Mouse (Mus musculus): Measurements from ENCODE around the gene Pclaf. TPM values are rescaled to one million over a fixed set of nuclear protein-coding genes. Genes with fewer than 3 reads are reported as not detected.

Gene Pclaf
- polyA plus RNA-seq (2012), result 0.32 and 0.60 TPM in 2 replicates

- H3K4me3 ChIP-seq (replicated peaks), result peak within 1 kb of the TSS; percentile 97
- TF ChIP-seq TAL1 (IDR thresholded peaks at IDR 0.05; ENCODE audit: low read length) (no peak), GATA1 (IDR thresholded peaks at IDR 0.05; ENCODE audit: low read length) (no peak)
- peaks cover 39% of the 10 kb centered on the region for H3K36me3 ChIP-seq (ENCODE audit: control insufficient read depth)
- H3K4me1 ChIP-seq (ENCODE audit: control insufficient read depth), result peaks cover 30% of the 10 kb centered on the region
- no peaks in the 10 kb centered on the region for H3K27me3 ChIP-seq (ENCODE audit: control insufficient read depth)
- no peaks in the 10 kb centered on the region; the same call in 1 of the 2 replicates for H3K9me3 ChIP-seq (ENCODE audit: control insufficient read depth, low read length)
Measured at GRCm38 (mm10) chr9:65890143-65890628, at the start of gene Pclaf. Pclaf (plus strand) TSS chr9:65890237.

GRCm38 (mm10) chr9:65844421-65845165, 45.4 kb upstream of the Pclaf start:
- Histone ChIP-seq H3K4me3 (replicated peaks) (no peak overlapping the region), H3K36me3 (ENCODE audit: control insufficient read depth) (peaks cover 16% of the 10 kb centered on the region), H3K4me1 (ENCODE audit: control insufficient read depth) (peaks cover 5% of the 10 kb centered on the region), H3K27me3 (ENCODE audit: control insufficient read depth) (no peaks in the 10 kb centered on the region), H3K9me3 (ENCODE audit: control insufficient read depth, low read length) (no peaks in the 10 kb centered on the region)
- TF ChIP-seq GATA1 (IDR thresholded peaks at IDR 0.05; ENCODE audit: low read length) (no peak), TAL1 (IDR thresholded peaks at IDR 0.05; ENCODE audit: low read length) (no peak)

GRCm38 (mm10) chr9:65848154-65848553, 41.9 kb upstream of the Pclaf start:
- Histone ChIP-seq H3K9me3 (ENCODE audit: control insufficient read depth, low read length) (no peaks in the 10 kb centered on the region), H3K4me1 (ENCODE audit: control insufficient read depth) (peaks cover 5% of the 10 kb centered on the region), H3K4me3 (replicated peaks) (no peak overlapping the region), H3K36me3 (ENCODE audit: control insufficient read depth) (peaks cover 31% of the 10 kb centered on the region), H3K27me3 (ENCODE audit: control insufficient read depth) (no peaks in the 10 kb centered on the region)
- TF ChIP-seq GATA1 (IDR thresholded peaks at IDR 0.05; ENCODE audit: low read length), result no peak
- no peak for TF ChIP-seq TAL1 (IDR thresholded peaks at IDR 0.05; ENCODE audit: low read length)

- Histone ChIP-seq H3K4me3 (replicated peaks) (no peak overlapping the region), H3K36me3 (ENCODE audit: control insufficient read depth) (peaks cover 42% of the 10 kb centered on the region), H3K4me1 (ENCODE audit: control insufficient read depth) (peaks cover 5% of the 10 kb centered on the region), H3K27me3 (ENCODE audit: control insufficient read depth) (no peaks in the 10 kb centered on the region), H3K9me3 (ENCODE audit: control insufficient read depth, low read length) (no peaks in the 10 kb centered on the region)
- no peak for TF ChIP-seq TAL1 (IDR thresholded peaks at IDR 0.05; ENCODE audit: low read length)
Measured at GRCm38 (mm10) chr9:65850203-65850602, 39.8 kb upstream of the Pclaf start.

GRCm38 (mm10) chr9:65859656-65860055, 30.4 kb upstream of the Pclaf start:
- no peaks in the 10 kb centered on the region for H3K4me1 ChIP-seq (ENCODE audit: control insufficient read depth)
- peaks cover 59% of the 10 kb centered on the region for H3K36me3 ChIP-seq (ENCODE audit: control insufficient read depth)
- H3K27me3 ChIP-seq (ENCODE audit: control insufficient read depth), result no peaks in the 10 kb centered on the region
- H3K4me3 ChIP-seq (replicated peaks), result no peak overlapping the region
- TF ChIP-seq GATA1 (IDR thresholded peaks at IDR 0.05; ENCODE audit: low read length), result no peak
- TF ChIP-seq TAL1 (IDR thresholded peaks at IDR 0.05; ENCODE audit: low read length), result no peak
- H3K9me3 ChIP-seq (ENCODE audit: control insufficient read depth, low read length), result no peaks in the 10 kb centered on the region

GRCm38 (mm10) chr9:65884564-65885315, 5.3 kb upstream of the Pclaf start:
- Histone ChIP-seq H3K4me1 (ENCODE audit: control insufficient read depth) (peaks cover 22% of the 10 kb centered on the region), H3K36me3 (ENCODE audit: control insufficient read depth) (peaks cover 9% of the 10 kb centered on the region), H3K27me3 (ENCODE audit: control insufficient read depth) (no peaks in the 10 kb centered on the region), H3K4me3 (replicated peaks) (peak overlapping the region; percentile 84), H3K9me3 (ENCODE audit: control insufficient read depth, low read length) (no peaks in the 10 kb centered on the region)
- TF ChIP-seq GATA1 (IDR thresholded peaks at IDR 0.05; ENCODE audit: low read length), result no peak
- no peak for TF ChIP-seq TAL1 (IDR thresholded peaks at IDR 0.05; ENCODE audit: low read length)

- no peak for TF ChIP-seq TAL1 (IDR thresholded peaks at IDR 0.05; ENCODE audit: low read length)
- TF ChIP-seq GATA1 (IDR thresholded peaks at IDR 0.05; ENCODE audit: low read length), result no peak
- Histone ChIP-seq H3K4me3 (replicated peaks) (peak overlapping the region; percentile 97), H3K9me3 (ENCODE audit: control insufficient read depth, low read length) (no peaks in the 10 kb centered on the region; the same call in 1 of the 2 replicates), H3K4me1 (ENCODE audit: control insufficient read depth) (peaks cover 26% of the 10 kb centered on the region), H3K36me3 (ENCODE audit: control insufficient read depth) (peaks cover 47% of the 10 kb centered on the region), H3K27me3 (ENCODE audit: control insufficient read depth) (no peaks in the 10 kb centered on the region)
Measured at GRCm38 (mm10) chr9:65891126-65891525, 1.1 kb downstream of the Pclaf start.

GRCm38 (mm10) chr9:65896977-65897376, 6.9 kb downstream of the Pclaf start:
- no peak for TF ChIP-seq GATA1 (IDR thresholded peaks at IDR 0.05; ENCODE audit: low read length)
- no peak for TF ChIP-seq TAL1 (IDR thresholded peaks at IDR 0.05; ENCODE audit: low read length)
- peaks cover 15% of the 10 kb centered on the region for H3K4me1 ChIP-seq (ENCODE audit: control insufficient read depth)

GRCm38 (mm10) chr9:65902879-65903278, 12.8 kb downstream of the Pclaf start:
- H3K4me1 ChIP-seq (ENCODE audit: control insufficient read depth), result peaks cover 1% of the 10 kb centered on the region
- TF ChIP-seq TAL1 (IDR thresholded peaks at IDR 0.05; ENCODE audit: low read length) (no peak), GATA1 (IDR thresholded peaks at IDR 0.05; ENCODE audit: low read length) (no peak)
- H3K4me3 ChIP-seq (replicated peaks), result no peak overlapping the region
- H3K36me3 ChIP-seq (ENCODE audit: control insufficient read depth), result peaks cover 88% of the 10 kb centered on the region
- no peaks in the 10 kb centered on the region for H3K9me3 ChIP-seq (ENCODE audit: control insufficient read depth, low read length)
- no peaks in the 10 kb centered on the region for H3K27me3 ChIP-seq (ENCODE audit: control insufficient read depth)

More at GRCm38 (mm10) chr9:65896977-65897376, 6.9 kb downstream of the Pclaf start:
- no peak overlapping the region for H3K4me3 ChIP-seq (replicated peaks)
- no peaks in the 10 kb centered on the region for H3K27me3 ChIP-seq (ENCODE audit: control insufficient read depth)
- peaks cover 90% of the 10 kb centered on the region for H3K36me3 ChIP-seq (ENCODE audit: control insufficient read depth)
- H3K9me3 ChIP-seq (ENCODE audit: control insufficient read depth, low read length), result no peaks in the 10 kb centered on the region; the same call in 1 of the 2 replicates

All from erythroblast, embryonic 14.5 days (primary cell).